Mouse (Mus musculus) erythroblast, adult 5-6 weeks (primary cell): ENCODE data around the gene Rcsd1. TPM values are rescaled to one million over a fixed set of nuclear protein-coding genes. Genes with fewer than 3 reads are reported as not detected.

Source experiments
- ATAC-seq: replicated peaks from 2 replicates; pipeline ENCODE4 v1.8.0; 2016; ENCODE audit warnings: moderate number of reproducible peaks, mild to moderate bottlenecking, moderate TSS enrichment, inconsistent platforms; ENCODE audit not compliant: poor library complexity, low FRiP score, severe bottlenecking
- total RNA-seq, 2 experiments: library from RNA; stranded (forward) in 1 of 2; stranded (reverse) in 1 of 2; fragments of 150-400 nt in 1 of 2; fragments of 200-764, 138-1000 nt in 1 of 2; gene quantifications; 2 replicates each; pipeline versions ENCODE4 v1.2.3 to v1.2.4; 2015 to 2017; ENCODE audit warnings: low replicate concordance in 2 of 2

Rcsd1 gene
- total RNA-seq (2015; ENCODE audit: low replicate concordance) (20.0 and 25.5 TPM in 2 replicates), total RNA-seq (2017; ENCODE audit: low replicate concordance) (27.2 and 29.6 TPM in 2 replicates)

DNA sequence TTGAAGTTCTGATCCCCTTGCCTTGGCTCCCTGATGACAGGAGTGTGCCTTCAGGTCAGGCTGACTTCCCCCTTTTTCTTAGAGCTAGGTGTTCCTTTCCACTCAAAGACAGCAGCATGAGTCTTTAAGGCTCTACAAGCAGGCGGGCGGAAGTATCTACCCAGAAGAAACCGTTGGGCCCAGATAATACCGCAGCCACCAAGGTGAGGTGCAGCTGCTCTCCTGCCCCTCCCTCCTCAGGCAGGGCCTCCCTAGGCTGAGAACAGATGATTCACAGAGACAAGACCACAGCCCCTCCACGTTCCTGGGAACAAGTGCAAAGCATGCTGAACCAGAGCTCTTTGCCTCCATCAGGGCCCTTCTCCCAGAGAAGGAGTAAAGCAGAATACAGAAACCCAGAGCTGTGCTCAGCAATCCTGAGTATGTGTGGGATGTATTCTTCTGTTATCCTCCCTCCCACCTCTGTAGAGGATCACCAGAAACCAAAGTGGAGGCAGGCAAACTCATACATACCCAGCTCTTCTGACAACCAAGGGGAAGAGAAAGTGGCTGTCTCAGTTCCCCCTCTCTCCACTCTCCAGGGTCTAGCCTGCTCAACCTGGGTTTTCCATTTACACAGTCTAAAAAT lies at the start of gene Rcsd1:
Gene Rcsd1, minus strand, starts transcription at position 129 of the 628 bp plus-strand sequence.
- no peak for ATAC-seq

DNA sequence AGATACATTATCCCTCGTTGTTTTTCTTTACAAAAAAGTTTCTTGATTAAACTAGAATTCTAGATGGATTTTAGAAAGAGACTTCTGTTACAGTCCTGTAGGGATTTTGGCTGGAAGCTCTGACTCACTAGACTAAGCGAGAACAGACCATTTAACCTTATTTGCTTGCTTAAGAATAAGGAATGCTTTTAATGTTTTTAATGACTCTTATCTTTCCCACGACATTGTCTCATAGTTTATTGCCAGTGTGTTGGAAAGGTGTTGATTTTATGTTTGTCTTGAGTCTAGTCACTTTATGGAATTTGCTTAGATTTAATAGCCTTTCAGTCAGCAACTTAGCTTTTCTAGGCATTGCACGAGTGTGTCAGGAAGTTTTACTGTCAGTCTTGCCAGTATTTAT lies 45.6 kb upstream of the Rcsd1 start:
- no peak for ATAC-seq

DNA sequence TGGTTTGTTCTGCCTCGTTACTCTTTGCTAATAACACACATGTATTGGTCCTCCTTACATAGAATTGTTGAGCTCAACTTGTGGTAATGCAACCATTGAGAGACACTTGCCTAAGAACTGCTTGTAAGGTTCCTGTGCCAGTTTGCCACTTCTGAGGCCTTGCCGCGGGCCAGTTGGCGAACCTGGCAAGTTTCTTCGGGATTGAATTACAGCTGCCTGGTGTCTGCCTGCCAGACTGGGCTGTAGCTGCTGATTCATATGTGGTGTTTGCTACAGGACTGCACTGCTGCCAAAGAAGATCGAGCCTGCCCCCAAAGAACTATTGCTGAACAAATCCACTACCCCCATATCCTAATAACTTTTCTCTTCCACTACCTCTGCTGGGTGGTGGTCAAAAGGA lies 44.6 kb upstream of the Rcsd1 start:
- no peak for ATAC-seq

DNA sequence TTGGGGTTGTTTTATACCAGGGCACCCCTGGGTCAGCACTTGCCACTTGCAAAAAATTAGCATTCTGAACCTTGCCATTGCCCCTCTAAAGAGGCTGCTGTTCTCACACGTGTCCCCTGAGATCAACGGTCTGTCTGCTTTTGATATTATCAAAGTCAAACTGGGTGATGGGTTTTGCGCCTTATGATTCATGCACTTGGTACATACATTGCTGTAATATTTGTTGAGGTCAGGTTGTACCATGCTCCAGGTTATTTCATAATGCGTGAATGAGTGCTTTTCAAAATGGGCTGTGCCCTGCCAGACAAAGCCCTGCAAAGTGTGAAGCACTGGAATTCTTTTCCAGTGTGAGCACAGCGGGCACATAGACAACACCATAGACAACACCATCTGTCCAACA lies 42.3 kb upstream of the Rcsd1 start:
- no peak for ATAC-seq

DNA sequence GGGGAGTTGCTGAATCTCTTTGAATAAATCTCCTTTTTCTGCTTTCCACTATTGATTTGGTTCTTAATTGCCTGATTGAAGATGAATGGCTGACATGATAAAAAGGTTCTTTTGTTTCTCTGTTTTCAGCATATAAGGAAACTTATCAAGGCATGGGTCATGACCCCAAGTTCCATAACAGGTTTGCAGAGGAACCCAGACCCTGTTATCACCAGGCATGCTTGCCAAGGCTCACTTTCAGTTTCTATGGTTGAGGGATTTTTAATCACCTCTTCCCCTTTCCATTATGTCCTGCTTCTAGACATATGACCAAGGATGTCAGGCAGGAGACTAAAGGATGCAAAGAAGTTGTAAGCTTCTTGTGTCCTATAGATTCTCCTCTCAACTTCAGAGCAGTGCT lies 41.6 kb upstream of the Rcsd1 start:
- no peak for ATAC-seq

DNA sequence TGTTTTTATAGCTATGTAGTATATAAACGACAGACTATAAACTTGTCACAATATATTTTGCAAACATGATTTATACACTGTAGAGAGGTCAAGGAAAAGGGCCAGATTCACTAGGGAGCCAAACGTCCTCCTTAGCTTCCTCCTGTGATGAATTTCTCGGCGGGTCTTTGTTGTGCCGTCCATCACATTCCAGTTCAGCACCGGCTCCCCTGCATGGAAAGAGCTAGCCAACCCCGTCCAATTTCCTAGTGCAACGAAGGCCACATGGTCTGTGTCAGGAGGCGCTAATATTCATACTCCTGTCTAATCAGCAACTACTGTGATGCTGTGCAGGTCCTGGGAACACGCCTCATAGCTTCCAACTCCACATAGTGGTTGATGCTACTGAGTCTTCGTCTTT lies 38.5 kb upstream of the Rcsd1 start:
- no peak for ATAC-seq

DNA sequence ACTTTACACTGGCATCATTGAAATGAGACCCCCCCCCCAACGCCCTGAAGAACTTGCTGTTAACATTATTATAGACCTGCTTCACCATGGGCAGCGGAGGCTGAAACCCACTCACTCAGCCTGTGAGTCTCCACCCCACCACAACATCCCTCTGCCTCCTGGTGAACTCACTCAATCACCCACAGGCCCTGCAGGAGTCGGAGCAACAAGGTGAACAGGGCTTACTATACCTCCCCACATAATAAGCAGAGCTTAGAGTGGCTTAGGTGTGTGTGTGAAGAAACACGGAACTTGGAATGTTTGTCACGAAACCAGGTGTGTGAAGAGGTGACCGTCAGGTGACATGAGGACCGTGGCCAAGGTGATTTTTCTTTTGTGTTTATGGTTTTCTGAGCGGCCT lies 32.4 kb upstream of the Rcsd1 start:
- ATAC-seq = no peak

DNA sequence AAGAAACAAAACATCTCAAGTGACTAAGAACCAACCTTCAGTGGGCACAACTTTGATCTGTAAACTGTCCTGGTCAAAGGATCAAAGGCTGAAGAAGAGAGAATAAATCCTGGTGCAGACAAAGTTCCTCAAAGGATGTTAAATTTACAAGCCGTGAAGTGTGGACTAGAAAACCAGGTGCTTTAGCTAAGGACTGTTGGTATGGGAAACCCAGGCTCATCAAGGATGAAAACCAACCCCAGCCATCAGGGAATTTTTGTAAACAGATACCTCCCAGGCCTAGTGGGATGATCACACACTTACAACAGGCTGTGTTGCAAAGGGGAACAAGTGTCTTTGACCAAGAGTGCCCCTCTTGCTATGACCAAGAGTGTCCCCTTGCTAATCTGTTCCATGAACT lies 29.4 kb upstream of the Rcsd1 start:
- no peak for ATAC-seq

DNA sequence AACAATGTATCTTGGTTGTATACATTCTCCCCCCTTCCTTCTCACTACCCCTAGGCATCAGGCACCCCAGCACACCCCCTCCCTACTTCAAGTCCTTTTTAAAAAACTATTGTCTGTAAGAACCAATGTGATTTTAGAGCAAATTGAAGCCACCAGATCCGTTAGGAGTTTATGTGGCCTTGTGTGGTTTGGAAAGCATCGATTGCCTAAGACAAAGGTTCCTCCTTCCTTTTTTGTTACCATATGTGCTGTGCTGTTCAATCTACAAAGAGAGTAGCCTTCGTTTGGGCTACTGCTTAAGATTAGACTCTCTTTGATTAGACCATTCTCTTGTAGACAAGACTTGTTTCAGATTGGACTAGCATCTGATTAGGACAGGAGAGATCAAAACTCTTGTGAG lies 28.3 kb upstream of the Rcsd1 start:
- ATAC-seq = no peak

DNA sequence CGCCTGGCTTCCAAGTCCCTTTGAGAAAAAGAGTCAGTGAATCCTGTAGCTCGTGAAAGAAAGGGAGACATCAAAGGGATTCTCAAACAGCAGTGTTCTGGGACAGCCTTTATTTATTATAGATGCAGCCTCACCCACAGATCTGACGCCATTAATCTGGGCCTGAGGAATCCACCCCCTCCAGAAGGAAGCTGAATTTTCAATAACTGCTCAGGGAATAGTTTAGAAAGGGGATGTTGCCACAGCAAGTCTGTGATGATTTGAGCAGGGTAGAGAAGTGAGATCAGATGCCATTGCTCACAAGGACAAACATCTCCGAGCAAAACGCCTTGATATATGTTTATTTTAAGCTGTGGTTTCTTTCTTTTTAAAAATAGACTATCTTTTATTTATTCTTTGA lies 27.9 kb upstream of the Rcsd1 start:
- ATAC-seq = no peak

DNA sequence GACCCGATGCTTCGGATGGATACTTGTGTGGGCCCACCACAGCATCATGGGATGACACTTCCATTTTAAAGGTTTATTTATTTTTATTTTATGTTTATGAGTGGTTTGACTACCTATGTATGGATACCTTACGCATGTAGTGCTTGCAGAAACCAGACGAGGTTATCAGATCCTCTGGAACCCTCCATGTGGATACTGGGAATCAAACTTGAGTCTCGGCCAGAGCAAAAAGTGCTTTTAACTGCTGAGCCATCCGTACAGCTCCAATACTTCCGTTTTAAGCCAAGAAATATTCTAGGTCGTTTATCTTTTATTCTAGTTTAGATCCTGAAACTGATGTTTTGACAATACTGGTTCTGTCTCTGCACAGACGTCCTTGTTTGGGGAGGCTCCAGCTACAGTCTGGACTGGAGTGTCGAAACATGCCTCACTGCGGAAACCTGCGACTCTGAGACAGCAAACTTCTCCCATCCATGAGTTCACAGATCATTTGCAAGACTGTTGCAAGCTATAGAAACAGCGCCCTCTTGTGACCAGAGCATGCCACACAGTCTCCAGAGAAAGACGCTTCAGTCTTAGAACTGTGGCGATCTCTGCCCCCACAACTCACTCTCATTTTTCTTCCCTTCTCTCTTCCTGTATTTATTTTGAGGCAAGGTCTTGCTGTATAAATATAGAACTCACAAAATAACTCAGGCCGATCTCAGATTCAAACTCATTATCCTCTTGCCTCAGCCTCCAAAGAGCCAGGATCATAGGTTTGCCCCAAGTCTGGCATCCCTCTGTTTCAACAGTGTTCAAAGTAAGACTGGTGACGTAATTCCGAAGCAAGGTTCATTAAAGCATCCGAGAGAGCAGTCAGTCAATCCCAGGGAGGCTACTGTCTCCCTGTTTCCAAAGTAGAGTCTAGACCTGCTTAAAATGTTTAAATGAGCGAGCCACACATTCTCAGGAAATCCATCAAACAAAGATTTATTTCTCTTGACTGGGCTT lies 26.6 kb upstream of the Rcsd1 start:
- ATAC-seq = peak; percentile 93

DNA sequence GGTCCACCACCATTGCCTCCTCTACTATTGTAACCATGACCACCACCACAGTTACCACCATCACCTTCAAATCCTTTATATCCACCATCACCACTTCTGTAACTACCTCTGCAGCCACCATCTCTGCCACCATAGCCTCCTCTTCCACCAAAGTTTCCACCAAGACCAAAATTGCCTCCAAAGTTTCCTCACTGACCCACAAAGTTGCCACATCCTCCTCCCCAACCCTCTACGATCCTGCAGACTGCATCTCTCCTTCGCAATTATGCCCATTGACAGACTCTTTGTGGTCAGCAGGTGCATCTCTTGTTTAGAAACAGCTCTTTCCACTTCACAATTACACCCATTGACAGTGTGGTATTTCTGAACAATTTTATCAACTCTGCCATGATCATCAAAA lies 25.3 kb upstream of the Rcsd1 start:
- no peak for ATAC-seq

DNA sequence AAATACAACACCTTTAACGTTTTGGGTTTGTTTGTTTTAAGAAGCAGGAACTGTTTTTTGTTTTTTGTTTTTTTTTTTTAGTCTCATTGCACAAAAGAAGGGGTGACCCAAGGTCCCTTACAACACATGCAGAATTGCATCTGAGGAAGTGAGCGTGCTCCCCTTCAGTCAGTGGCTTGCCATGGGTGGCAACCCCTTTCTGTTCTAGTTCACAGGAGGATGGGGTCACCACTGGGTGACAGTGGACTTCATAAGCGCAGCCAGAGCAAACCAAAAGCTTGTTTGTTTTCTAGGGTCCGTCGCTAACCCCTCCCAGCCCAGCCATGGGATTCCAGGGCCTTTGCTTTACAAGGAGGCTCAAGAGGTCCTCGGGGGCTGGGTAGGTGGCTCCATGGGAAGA lies 22.0 kb upstream of the Rcsd1 start:
- no peak for ATAC-seq

DNA sequence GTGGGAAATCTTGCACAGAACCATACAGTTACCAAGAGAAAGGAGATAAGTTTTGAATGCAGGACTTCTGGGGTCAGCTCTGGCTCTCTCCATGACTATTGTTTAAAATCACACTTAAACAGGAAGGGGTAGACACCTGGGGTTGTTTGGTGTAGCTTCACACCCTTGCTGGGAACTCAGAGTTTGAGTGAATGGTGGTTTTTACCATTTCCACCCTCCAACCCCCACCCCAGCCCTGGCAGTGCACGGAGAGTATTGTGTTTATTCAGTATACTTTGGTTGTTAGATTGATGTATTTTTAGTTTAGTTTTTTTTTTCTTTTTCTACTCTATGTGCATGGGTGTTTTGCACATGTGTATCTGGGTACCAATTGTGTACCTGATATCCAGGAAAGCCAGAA lies 20.6 kb upstream of the Rcsd1 start:
- no peak for ATAC-seq

DNA sequence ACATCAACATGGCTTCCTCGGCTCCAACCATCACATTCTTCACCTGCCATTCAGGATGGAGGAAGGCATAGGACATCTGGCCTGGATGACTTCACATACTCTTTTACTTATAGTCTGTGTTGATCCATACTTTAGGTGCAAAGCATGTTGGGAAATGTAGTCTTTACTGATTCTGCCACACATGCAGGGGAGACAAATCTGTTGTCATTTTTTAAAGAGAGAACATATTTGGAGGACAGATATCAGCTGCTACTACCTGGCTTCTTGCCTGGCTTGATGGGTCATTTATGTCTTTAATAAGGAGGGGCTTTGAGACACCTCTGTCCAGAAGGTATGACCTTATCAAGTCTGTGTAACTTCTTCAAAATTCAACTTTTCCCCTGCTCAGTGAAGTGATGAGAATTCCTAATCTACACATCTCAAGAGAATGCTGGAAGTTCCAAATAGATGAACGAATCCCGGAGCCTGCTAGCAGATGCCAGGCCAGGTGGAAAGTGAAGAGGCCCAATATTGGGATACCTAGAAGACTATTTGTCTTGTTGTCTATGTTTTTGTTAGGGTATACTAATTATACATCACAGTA lies 18.6 kb upstream of the Rcsd1 start:
- no peak for ATAC-seq

DNA sequence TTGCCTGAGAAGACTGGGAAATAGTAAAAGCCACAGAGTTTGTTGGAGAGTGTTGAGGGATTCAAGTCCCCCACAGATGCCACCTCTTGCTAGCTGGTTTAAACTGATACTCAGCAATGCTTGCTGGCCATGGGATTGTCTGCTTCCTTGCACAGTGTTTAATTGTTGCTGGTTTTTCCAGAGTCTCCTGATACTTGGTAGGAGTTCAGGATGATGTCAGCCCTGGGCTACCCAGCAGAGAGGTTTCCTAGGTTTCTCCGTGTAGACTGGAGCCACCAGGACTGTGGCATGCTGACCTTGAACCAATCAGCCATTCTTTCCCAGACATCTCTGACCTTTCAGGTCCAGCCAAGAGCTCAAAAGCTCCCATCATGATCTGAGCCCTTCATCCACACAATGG lies 17.4 kb upstream of the Rcsd1 start:
- no peak for ATAC-seq

DNA sequence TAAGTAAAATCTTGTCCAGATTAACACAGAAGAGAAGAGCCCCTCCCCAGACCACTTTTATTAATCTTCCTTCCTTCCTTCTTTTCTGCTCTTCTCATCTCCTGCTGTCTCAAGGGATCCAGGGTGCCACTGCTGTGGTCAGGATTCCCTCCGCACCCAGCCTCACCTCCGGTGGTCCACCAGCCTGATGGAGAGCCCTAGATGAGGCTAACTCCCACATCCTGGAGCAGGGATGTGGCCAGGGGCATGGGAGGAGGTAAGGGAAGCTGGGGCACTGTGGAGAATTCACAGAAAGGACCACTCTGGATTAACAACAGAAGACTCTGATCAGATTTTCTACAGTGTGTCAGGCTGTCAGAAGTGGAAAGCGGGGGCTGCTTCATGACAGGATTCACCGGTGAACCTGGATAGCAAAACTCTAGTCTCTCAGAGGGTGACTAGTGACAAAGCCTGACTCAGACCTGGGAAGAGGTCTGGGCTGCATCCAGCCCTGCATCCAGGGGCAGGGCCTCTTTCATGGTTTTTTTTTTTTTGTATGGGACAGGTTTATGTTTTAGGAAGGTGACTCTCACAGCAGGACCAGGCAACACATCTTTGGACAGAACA lies 15.6 kb upstream of the Rcsd1 start:
- no peak for ATAC-seq

DNA sequence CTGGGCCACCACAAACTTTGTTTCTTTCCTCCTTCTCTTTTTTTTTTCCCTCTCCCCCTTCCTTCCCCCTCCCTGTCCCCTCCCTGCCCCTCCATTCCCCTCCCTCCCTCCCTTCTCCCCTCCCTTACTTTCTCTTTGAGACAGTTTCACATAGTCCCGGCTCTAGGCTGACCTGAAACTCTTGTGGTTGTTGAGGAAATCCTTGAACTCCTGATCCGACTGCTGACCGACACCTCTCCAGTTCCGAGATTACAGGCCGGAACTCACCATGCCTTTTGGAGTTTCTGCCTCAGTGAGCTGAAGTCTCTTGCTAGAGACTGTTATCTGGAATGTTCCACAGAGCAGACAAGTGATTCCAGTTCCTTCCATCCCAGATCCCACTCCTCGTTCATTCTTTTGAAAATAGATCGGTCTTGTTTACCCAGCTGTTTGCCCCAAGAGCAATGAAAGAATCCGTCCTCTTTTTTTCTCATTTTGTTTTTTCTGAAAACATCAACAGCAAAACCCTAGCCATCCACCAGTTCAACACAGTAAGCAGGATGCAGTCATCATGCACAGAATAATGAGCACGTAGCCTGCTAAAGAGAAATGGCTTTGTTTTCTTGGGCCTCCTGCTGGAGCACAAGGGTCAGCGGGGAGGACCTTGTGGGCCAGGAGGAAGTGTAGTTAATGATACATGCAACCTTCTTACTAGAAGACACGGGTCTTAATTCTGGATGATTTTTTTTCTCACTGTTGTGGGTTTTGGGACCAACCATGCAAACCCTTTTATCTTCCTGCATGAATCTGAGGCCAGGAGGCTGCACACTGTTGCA lies 14.9 kb upstream of the Rcsd1 start:
- no peak for ATAC-seq

DNA sequence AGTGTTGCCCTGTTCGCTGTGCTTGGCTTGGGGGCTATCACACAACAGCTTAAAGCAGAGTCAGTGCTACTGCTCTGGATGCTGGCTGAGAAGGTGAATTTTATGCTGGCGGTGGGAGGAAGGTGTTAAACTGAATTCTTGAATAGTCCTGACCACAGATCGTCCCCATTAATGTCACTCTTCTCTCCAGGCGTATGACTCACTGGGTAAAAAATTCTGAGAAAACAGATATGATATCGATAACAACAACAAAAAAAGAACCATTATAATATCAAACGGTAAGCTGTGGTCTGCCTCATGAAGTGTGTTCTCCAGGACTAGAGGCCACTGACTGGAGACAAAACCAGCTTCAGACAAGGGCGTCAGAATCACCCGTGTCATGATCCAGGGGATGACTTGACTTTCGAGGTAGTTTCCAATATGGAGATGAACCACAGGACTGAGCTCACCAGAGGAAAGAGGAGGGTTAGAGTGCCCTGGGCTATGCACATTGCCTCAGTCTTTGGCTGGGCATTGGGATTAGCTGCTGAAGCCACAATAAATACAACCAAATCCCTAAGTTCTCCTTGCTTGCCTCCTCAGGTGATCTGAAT lies 13.1 kb upstream of the Rcsd1 start:
- no peak for ATAC-seq
